Mouse (Mus musculus) forebrain, postnatal 0 days (tissue): ENCODE measurements around the gene Csnk2b. TPM values are rescaled to one million over a fixed set of nuclear protein-coding genes. Genes with fewer than 3 reads are reported as not detected.

Experiments used
- ATAC-seq: fragments of 200-750 bp; cut with Nextera tagmentation; 2 replicates; pipeline ENCODE4 v1.8.0; 2017; ENCODE audit warnings: mild to moderate bottlenecking, moderate library complexity
- DNase-seq: peaks from one replicate; pipeline ENCODE4 v3.0.0-alpha.2; 2015
- H3K27ac ChIP-seq: fragments of 300-500 bp; sonication (generic); 2 replicates; pipeline ENCODE4 v1.5.1; 2014; ENCODE audit warnings: low read depth, mild to moderate bottlenecking, antibody characterized with exemption, low read length, moderate library complexity, mixed read lengths
- H3K27me3 ChIP-seq: fragments of 300-500 bp; sonication (generic); 2 replicates; pipeline ENCODE4 v1.6.1; 2014; ENCODE audit warnings: mild to moderate bottlenecking, low read length, mixed read lengths; ENCODE audit not compliant: insufficient read depth
- H3K36me3 ChIP-seq: fragments of 300-500 bp; sonication (generic); 2 replicates; pipeline ENCODE4 v1.6.1; 2014; ENCODE audit warnings: mild to moderate bottlenecking, moderate library complexity; ENCODE audit not compliant: insufficient read depth
- H3K4me1 ChIP-seq: fragments of 300-500 bp; sonication (generic); 2 replicates; pipeline ENCODE4 v1.6.1; 2014; ENCODE audit warnings: antibody characterized with exemption; ENCODE audit not compliant: insufficient read depth
- H3K4me2 ChIP-seq: fragments of 300-500 bp; sonication (generic); 2 replicates; pipeline ENCODE4 v1.6.1; 2014; ENCODE audit warnings: low read depth, mild to moderate bottlenecking, moderate library complexity
- H3K4me3 ChIP-seq: fragments of 300-500 bp; sonication (generic); 2 replicates; pipeline ENCODE4 v1.5.1; 2014; ENCODE audit warnings: low read depth, low read length, mixed read lengths
- H3K9ac ChIP-seq: fragments of 300-500 bp; sonication (generic); 2 replicates; pipeline ENCODE4 v1.6.1; 2014; ENCODE audit warnings: mild to moderate bottlenecking
- H3K9me3 ChIP-seq: fragments of 300-500 bp; sonication (generic); 2 replicates; pipeline ENCODE4 v1.6.1; 2016; ENCODE audit warnings: low read length
- CTCF ChIP-seq: sonication (generic); IDR thresholded peaks from 2 replicates; pipeline ENCODE4 v1.5.1; 2016; ENCODE audit warnings: antibody characterized with exemption, control low read depth, low read depth
- WGBS: fragments of 180-500 bp; shearing (Covaris S2); extraction: QIAGEN DNeasy Blood & Tissue Kit; methylation state at CpG from one replicate; pipeline ENCODE4 v1.1.7; 2014; 5-methylcytosine and 5-hydroxymethylcytosine counted together
- polyA plus RNA-seq: library from polyadenylated mRNA; unstranded; fragments of >200 nt; fragmentation: Nextera tagmentation; extraction: Ambion mirVana; gene quantifications from 2 replicates; pipeline ENCODE4 v1.2.1, GENCODE M21; 2015
- total RNA-seq: library from RNA; depleted of rRNA; stranded (reverse); fragments of >200 nt; gene quantifications from 2 replicates; pipeline ENCODE4 v1.2.3, GENCODE M21; 2014

Csnk2b gene
- total and polyA plus RNA-seq, 2 experiments from 2014 or later: 247 to 334 TPM

DNA sequence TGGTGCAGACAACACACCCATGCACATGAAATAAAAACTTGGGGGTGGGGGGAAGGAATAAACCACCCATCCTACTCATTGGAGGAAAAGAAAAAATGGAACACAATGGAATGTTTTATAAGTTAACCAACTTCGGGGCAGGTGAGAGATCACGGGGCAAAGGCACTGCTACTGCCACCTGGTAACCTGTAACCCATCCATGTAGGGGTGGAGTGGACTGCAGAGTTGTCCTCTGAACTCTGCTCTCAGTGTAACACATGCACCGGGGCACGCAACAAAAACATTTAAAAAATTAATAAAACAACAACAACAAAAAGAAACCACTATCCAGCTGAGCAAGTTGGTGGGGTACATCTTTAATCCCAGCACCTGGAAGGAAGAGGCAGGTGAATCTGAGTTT, 30.3 kb upstream of the Csnk2b start:
- ATAC-seq (no peak), DNase-seq (no peak)
- H3K4me2 ChIP-seq: no peak overlapping the region
- H3K4me3 ChIP-seq: no peak overlapping the region
- no peaks in the 10 kb centered on the region for H3K9me3 ChIP-seq
- peaks cover 98% of the 10 kb centered on the region for H3K36me3 ChIP-seq
- no peaks in the 10 kb centered on the region for H3K27me3 ChIP-seq
- H3K9ac ChIP-seq: no peak overlapping the region
- H3K27ac ChIP-seq: no peak overlapping the region
- TF ChIP-seq CTCF: no peak
- WGBS: 93% methylated on average over 4 of the region's 4 CpGs
- no peaks in the 10 kb centered on the region for H3K4me1 ChIP-seq

DNA sequence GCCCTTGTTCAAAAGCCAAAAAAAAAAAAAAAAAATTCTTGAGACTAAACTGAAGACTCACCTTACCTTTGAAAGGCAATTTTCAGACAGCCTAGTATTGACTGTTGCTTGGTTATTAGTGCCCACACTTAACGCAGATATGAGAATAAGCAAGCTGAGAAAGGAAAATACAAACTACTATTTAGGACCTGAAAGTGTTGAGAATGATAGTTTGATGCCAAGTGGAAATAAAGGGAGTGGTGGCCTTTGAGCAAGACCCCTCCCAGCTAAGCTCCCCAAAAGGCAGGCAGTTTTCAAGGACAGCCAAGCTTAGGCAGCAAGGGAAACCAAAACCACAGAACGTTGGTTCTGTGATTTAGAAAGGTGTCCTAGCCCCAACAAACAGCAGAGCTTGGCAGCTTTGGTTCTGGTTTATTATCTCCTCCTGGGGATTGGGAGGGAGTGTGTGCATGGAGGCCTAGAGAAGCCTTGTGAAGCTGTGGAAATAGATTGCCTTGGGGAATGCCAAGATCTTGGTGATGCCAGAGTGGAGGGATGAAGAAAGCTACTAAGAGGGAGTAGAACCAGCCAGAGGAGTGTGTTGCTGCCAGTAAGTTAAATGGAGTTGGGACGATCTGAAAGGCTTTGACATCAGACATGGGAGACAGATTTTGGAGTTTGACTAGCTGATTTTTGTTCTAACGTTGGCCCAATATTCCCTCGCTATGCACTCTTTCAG, 26.2 kb upstream of the Csnk2b start:
- no peak overlapping the region for H3K4me3 ChIP-seq
- H3K9ac ChIP-seq: no peak overlapping the region
- H3K36me3 ChIP-seq: peaks cover 97% of the 10 kb centered on the region
- no peaks in the 10 kb centered on the region for H3K27me3 ChIP-seq
- no peak for TF ChIP-seq CTCF
- H3K27ac ChIP-seq: no peak overlapping the region
- no peaks in the 10 kb centered on the region for H3K4me1 ChIP-seq
- H3K4me2 ChIP-seq: no peak overlapping the region
- peak; percentile 44 for DNase-seq
- H3K9me3 ChIP-seq: no peaks in the 10 kb centered on the region
- 55% methylated on average over 5 of the region's 5 CpGs for WGBS
- no peak for ATAC-seq

DNA sequence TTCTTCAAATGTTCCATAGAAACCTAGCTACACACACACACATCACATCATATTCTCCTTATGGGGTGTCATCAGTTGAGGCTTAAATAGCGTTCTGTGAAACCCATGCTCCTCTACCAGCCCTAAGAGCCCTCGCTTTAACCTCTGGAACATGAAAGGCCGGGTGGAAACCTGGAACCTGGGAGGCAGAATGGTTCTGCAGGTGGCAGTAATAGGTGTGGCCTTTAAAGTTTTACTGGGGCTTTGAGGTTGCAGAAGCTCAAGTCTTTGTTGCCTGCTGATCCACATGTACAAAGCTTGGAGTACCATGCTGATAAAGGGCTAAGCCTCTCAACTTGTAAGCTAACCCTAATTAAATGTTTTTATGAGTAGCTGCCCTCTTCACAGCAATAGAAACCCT, 25.5 kb upstream of the Csnk2b start:
- no peaks in the 10 kb centered on the region for H3K27me3 ChIP-seq
- H3K4me3 ChIP-seq: no peak overlapping the region
- TF ChIP-seq CTCF: no peak
- DNase-seq (peak; percentile 36), ATAC-seq (no peak)
- no peaks in the 10 kb centered on the region for H3K9me3 ChIP-seq
- no peak overlapping the region for H3K9ac ChIP-seq
- H3K27ac ChIP-seq: no peak overlapping the region
- H3K4me2 ChIP-seq: no peak overlapping the region
- H3K4me1 ChIP-seq: no peaks in the 10 kb centered on the region
- 51% methylated on average over 3 of the region's 3 CpGs for WGBS
- H3K36me3 ChIP-seq: peaks cover 97% of the 10 kb centered on the region

DNA sequence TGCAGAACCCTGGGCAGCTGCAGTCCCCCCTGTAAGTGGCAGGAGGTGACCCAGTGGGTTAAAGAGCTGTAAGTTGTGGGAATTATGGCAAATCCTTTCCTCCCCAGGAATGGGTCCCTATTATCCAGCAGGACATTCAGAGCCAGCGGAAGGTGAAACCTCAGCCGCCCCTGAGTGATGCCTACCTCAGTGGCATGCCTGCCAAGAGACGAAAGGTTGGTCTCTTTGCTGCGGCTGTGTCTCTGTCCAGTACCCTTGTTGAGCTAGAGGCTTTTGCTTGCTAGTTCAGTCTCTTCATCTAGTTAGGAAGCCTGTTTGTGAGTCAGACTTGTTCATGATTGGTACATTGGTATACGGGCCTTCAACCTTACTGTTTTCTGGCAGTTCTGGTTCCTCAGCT, 24.3 kb upstream of the Csnk2b start:
- H3K27me3 ChIP-seq: no peaks in the 10 kb centered on the region
- no peaks in the 10 kb centered on the region for H3K9me3 ChIP-seq
- H3K4me3 ChIP-seq: no peak overlapping the region
- TF ChIP-seq CTCF: no peak
- 83% methylated on average over 5 of the region's 5 CpGs for WGBS
- no peak overlapping the region for H3K4me2 ChIP-seq
- no peak overlapping the region for H3K9ac ChIP-seq
- peaks cover 97% of the 10 kb centered on the region for H3K36me3 ChIP-seq
- no peak overlapping the region for H3K27ac ChIP-seq
- ATAC-seq (no peak), DNase-seq (peak; percentile 22)
- H3K4me1 ChIP-seq: no peaks in the 10 kb centered on the region

DNA sequence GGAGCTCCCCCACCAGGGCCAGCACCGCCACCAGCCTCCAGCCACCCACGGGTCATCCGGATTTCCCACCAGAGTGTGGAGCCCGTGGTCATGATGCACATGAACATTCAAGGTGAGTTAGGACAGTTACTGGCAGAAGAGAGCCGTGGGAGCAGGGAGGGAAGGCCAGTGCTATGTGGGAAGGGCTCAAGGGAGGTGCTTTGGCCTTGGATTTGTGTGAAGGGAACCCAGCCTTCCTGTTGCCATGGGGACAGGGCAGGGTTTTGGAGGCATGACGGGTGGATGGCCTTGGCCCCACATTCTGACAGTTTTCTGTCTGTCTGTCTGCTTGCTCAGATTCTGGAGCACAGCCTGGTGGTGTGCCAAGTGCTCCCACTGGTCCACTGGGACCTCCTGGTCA, 20.1 kb upstream of the Csnk2b start:
- WGBS: 89% methylated on average over 6 of the region's 6 CpGs
- Histone ChIP-seq H3K4me2 (no peak overlapping the region), H3K9ac (no peak overlapping the region), H3K4me3 (no peak overlapping the region), H3K9me3 (no peaks in the 10 kb centered on the region), H3K4me1 (no peaks in the 10 kb centered on the region), H3K27me3 (no peaks in the 10 kb centered on the region), H3K36me3 (peaks cover 87% of the 10 kb centered on the region), H3K27ac (no peak overlapping the region)
- no peak for ATAC-seq
- TF ChIP-seq CTCF: no peak
- no peak for DNase-seq

DNA sequence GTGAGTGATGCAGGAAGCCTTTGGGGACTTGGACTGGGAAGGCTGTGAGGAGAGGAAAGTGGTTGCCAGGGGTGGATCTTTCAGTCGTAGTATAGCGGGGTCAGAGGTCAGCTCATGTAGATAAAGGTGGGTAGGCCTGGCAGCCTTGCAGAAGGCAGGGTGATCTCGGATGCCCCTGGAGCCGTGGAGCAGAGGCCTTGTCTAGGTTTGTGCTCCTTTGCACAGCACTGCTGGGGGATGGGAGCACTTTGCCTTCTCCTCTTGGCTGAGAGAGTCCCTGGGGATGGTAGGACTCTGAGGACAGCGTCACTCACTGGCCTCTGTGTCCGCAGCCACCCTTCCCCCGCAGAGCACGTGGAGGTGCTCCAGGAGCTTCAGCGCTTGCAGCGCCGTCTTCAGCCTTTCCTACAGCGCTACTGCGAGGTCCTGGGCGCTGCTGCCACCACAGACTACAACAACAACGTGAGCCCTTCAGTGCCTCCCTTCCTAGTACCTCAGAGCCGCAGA, 18.7 kb upstream of the Csnk2b start:
- Histone ChIP-seq H3K27me3 (no peaks in the 10 kb centered on the region), H3K4me1 (peaks cover 7% of the 10 kb centered on the region), H3K4me3 (no peak overlapping the region), H3K36me3 (peaks cover 73% of the 10 kb centered on the region), H3K9me3 (no peaks in the 10 kb centered on the region), H3K27ac (no peak overlapping the region), H3K9ac (no peak overlapping the region), H3K4me2 (no peak overlapping the region)
- 80% methylated on average over 16 of the region's 16 CpGs for WGBS
- no peak for TF ChIP-seq CTCF
- ATAC-seq: no peak
- DNase-seq: no peak

DNA sequence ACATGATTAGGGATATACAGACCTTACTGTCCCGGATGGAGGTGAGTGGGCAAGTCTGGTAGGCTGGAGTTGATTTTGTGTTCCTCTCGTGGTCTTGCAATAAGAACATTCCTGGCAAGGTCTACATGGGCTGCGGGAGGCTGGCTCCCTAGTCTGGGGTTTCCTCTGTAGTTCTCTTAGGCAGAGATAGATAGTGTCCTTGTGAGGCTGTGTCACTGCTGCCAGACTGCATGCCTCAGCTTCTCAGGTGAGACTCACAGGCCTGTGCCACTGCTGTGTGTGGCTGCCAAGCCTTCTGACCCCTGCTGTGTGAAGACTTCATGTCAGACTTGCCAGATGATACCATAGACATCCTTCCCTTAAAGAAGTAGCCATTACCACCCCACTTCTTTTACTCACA, 17.4 kb upstream of the Csnk2b start:
- no peak for TF ChIP-seq CTCF
- Histone ChIP-seq H3K27ac (no peak overlapping the region), H3K36me3 (peaks cover 60% of the 10 kb centered on the region), H3K27me3 (no peaks in the 10 kb centered on the region), H3K4me3 (no peak overlapping the region), H3K4me1 (peaks cover 7% of the 10 kb centered on the region), H3K9ac (no peak overlapping the region), H3K9me3 (no peaks in the 10 kb centered on the region), H3K4me2 (no peak overlapping the region)
- no peak for ATAC-seq
- WGBS: 89% methylated on average over 3 of the region's 3 CpGs
- DNase-seq: no peak
